Mouse (Mus musculus) kidney, postnatal 4 days (tissue): ENCODE results near the gene Mmel1.

Experiments used
- DNase-seq, 2 experiments: peaks; one replicate each; pipeline ENCODE4 v3.0.0; 2021; ENCODE audit warnings: mixed read lengths in 2 of 2

Gene Mmel1

DNA sequence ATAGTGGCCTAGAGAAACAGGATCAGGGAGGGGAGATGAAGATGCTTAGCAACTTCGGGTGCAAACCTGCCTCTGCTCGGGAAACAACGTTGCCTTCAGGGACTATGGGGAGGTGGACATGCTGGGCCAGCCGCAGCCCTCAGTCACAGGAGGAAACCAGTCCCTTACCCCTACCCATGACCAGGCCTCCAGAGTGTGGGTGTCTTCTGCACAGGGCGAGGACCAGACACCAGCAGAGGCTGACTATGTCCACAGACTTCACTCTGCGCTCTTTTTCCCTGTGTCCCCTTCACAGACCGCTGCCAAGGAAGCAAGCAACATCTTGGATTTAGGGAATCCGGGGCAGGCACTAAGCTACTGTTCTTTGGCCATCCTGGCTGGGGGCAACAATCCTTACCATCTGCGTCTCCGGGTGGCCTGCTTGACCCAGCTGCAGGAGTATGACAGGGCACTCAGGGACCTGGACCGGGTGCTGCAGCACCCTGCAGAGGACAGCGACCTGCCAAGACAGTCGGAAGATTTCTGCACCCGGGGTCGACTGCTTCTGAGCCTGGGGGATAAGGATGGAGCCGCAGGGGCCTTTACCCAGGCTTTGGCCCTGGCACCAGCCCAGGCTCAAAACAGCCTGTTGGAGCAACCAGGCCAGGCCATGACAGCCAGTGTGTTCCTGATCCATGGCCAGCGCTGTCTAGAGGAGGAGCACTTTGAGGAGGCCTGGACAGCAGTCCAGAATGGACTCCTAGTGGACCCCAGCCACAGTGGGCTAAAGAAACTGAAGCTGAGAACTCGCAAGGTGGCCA, 4.2 kb upstream of the Mmel1 start:
- DNase-seq = no peak

- DNase-seq = no peak
Observed at GRCm38 (mm10) chr4:154866391-154866790, 3.0 kb upstream of the Mmel1 start.

- no peak for DNase-seq
Observed at GRCm38 (mm10) chr4:154867257-154867656, 2.1 kb upstream of the Mmel1 start.

DNA sequence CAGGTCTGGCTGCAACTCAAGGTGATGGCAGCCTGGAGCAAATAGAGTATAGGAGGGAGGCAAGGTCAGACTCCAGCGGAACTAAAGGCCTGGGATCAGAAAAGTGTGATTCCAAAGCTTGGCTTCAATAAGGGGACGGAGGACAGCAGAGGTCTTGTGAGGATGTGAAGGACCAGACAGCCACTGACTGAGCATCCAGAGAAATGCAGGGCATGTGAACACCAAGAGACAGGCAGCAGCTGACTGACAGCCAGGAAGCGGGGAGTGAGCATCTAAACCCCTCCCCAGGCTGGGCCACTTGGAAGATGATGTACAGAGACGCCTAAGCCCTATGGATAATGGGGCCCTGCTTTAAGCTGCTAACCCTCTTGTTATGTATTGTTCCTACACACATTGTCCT, 1.3 kb downstream of the Mmel1 start:
- DNase-seq = no peak

GRCm38 (mm10) chr4:154871757-154872251, 2.4 kb downstream of the Mmel1 start:
- DNase-seq = peak; percentile 56 to 73

DNA sequence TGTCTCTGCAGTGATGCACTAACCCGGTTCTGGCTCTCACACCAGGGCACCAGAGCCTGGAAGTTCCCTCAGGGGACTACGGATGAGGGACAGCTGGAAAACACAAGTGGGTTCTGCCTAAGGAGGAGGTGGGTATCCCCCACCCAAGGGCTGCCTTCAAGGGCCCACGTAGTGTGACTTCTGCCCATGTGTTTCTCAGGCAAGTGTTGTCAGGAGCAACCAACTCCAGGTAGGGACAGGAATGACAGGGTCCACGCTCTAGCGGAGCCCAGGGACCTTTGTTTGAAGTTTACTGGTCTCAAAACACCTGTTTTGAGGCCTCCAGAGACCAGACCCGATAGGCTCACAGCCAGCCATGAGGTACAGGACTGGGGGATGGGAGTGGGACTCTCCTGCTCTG, 3.8 kb downstream of the Mmel1 start:
- no peak for DNase-seq

- DNase-seq = peak; percentile 97 to 98
Observed at GRCm38 (mm10) chr4:154877864-154878548, 8.6 kb downstream of the Mmel1 start.

GRCm38 (mm10) chr4:154880730-154881129, 11.3 kb downstream of the Mmel1 start:
- no peak for DNase-seq

GRCm38 (mm10) chr4:154882014-154882659, 12.8 kb downstream of the Mmel1 start:
- DNase-seq = peak in 1 of 2 experiments; percentile 16

- no peak for DNase-seq
Observed at GRCm38 (mm10) chr4:154885416-154885815, 16.0 kb downstream of the Mmel1 start.

GRCm38 (mm10) chr4:154886876-154887592, 17.6 kb downstream of the Mmel1 start:
- DNase-seq = no peak

- no peak for DNase-seq
Observed at GRCm38 (mm10) chr4:154887593-154888250, 18.3 kb downstream of the Mmel1 start.

DNA sequence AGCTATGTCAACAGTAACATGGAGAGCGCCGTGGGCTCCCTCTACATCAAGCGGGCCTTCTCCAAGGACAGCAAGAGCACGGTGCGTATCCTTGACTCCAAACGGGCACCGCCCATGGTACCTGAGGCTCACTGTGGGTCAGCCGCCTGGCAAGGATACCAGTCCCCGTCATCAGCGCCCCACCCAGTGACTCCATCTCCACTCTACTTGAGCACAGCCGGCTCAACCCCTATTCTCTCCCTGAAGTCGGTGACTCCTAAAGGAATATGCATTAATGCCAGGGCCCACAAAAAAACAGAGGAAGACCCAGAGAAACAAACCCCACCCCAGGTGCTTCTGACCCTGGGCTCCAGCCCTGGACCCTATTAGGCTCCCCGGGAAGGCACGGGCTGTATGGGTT, 21.5 kb downstream of the Mmel1 start:
- no peak for DNase-seq

- no peak for DNase-seq
Observed at GRCm38 (mm10) chr4:154895549-154895948, 26.2 kb downstream of the Mmel1 start.

- DNase-seq = peak in 1 of 2 experiments; percentile 8
Observed at GRCm38 (mm10) chr4:154897676-154898465, 28.5 kb downstream of the Mmel1 start.

- peak; percentile 85 to 90 for DNase-seq
Observed at GRCm38 (mm10) chr4:154898506-154899446, 29.4 kb downstream of the Mmel1 start, which contains the start of gene Fam213b. Fam213b (minus strand) TSS chr4:154899135.

DNA sequence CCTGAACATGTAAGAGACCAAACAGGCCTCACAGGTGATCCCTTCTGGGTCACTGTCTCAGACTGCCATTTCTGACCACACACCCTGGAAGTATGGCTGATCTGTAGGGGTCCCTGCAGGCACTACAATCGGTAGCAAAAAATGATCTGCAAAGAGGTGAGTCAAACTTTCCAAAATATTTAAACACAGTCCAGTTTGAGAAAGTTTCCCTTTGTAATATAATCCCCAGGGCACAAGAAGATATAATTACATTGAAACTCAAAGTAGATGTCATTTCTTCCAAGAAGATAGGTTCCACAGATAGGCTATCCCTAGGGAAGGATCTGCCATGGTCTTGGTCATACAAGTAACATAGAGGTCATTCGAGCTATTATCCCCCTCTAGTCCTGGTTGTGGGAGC, 33.0 kb downstream of the Mmel1 start:
- DNase-seq = no peak

DNA sequence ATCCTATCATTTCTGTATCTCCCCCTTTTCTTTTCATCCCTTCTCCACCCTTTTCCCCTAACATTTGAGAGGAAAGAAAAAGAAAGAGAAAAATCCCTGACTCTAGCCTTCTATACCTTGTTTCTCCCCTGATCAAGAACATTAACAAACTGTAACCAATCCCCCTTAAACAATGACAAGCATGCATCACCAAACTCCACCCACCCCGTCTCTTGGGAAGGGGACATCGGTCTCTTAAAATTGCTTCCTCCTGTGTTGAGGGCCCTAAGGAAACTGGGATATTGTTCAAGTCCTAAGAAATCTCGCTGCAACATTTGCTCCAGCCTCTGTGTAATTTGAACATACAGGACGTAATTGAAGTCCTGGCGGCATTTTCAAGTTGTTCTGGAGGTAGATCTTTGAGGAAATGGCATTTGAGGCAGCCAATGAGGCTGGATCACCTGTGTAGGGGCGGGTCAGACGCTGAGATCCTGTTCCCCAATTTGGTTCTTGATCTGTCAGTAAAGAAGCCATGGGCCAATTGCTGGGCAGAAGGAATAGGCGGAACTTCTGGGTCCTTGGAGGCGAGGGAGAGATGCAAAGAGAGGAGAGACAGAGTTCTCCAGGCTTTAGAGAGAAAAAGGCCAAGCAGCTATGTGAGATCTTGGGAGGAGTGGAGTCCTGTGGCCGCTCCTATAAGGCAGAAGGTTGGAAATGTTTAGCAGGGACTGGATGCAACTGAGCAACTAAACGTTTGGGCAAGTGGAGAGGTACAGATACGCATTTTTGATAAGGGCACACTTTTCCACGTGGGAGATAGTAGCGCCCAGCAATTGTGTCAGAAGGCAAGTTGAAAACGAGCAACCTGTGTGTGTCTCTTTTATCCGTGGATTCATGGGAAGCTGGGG, 35.0 kb downstream of the Mmel1 start:
- DNase-seq = peak; percentile 83 to 89

- peak; percentile 81 to 87 for DNase-seq
Observed at GRCm38 (mm10) chr4:154907833-154908232, 38.4 kb downstream of the Mmel1 start.
